Mouse (Mus musculus) heart, postnatal 10 days (tissue): ENCODE results near the gene Igf2bp2. TPM values are rescaled to one million over a fixed set of nuclear protein-coding genes. Genes with fewer than 3 reads are reported as not detected.

ENCODE experiments used
- DNase-seq, 2 experiments: peaks; one replicate each; pipeline ENCODE4 v3.0.0; 2021
- intact Hi-C: fragments of 180-260 bp; cut with DNase I; formaldehyde crosslinking; loops from one replicate; pipeline ENCODE4 v1.15.1; 2025
- total RNA-seq, 2 experiments: library from RNA; stranded (reverse); gene quantifications; 2 replicates each; pipeline ENCODE4 v1.2.3; 2021

Igf2bp2 gene
- total RNA-seq, 2 experiments from 2014 or later, result 11.6 to 20.0 TPM

DNA sequence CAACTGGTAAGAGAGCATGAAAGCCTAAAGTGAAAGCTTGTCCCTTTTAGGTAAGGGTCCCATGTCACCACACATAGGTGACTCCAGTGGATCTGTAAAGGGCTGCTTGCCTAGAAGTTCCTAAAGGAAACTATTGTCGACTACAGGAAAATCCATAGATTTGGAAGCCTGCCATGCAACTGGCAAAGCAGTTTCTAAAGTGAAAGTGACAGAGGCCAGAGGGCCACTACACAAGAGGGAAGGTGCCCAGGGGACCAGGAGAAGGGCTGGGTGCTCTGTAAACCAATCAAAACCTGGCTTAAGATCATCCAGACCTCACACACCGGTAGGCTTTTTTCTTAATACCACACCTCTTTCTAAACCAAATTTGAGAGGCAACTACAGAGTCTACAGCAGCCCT lies 12.7 kb downstream of the Igf2bp2 start:
- intact Hi-C loops, result no loop called here
- DNase-seq, result peak; percentile 17 to 30

DNA sequence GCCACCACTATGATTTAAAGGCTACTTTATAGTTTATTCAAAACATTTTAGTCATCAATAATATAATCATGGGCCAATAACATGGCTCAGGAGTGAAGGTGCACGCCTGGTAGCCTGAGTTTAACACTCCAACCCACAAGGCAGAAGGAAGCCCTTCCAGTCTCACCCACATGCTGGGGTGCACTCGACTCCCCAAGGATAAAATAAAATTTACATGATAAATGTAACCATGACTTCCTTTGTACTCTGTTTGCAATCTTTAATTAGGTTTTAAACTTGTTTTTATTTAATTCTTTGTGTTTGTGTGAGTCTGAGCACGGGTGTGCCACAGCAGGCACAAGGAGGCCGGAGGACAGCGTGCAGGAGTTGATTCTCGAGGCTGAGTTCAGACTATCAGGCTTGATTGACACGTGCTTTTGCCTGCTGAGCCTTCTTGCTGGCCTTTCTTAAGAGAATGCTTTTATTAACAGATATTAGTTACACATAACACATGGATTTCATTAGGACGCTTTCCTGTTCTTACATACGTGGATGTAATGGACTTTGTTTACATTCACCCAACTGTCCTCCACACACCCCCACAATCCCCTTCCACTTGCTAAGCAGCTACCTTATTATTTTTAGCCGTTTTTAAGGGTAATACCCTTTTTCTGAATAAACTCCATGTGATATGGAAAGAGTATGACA lies 13.3 kb downstream of the Igf2bp2 start:
- intact Hi-C loops, result no loop called here
- DNase-seq, result no peak

DNA sequence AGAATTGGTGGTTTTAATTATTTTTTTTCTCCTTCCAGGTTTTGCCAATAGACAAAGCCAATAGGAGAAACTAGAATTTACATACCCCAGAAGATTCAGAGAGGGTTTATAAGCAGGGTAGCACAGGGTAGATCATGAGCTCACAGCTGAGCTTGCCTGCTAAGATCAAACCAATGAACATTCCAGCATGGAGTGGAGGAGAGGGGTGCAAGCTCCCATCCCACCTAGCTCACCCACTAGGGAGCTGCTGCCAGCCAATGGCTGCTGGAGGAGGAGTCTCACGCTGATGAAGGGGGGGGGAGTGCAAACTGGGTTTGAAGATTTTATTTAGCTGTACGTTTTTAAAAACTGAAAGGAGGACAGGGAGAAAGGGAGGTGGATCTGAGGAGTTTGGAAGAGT lies 14.0 kb downstream of the Igf2bp2 start:
- intact Hi-C loops, result no loop called here
- no peak for DNase-seq

DNA sequence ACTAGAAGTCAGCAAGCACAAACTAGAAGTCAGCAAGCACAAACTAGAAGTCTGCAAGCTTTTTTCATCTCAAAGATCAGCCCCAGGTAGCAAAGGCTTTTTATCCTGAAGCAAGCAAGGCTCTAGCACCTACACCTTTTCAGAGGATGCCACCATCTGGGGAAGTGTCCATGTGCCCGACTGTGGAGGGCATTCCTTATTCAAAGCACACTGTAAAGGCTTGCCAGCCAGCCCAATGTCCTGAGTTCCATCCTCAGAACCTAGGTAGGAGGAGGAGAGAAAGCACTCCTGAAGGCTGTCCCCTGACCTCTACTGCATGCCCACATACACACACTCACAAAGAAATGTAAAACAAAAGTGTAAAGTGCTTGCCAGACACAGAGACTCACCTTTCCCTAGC lies 16.0 kb downstream of the Igf2bp2 start:
- no peak for DNase-seq
- intact Hi-C loops, result no loop called here

DNA sequence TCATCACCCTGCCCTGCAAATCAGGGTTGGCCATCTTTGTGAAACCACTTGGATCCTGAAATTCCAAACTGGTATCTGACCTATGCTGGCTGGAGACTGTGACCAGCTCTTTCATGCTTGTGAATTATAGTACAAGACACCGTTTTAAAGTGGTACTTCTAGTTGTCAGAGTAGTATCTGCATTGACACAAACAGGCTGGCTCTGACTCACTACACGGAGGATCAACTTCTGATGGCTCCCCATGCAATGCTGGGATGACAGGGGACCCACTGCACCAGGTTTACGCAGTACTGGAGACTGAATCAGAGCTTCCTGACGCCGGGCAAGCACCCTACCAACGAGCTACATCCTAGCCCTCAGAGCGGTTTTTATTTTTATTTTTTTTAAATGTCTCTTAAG lies 17.0 kb downstream of the Igf2bp2 start:
- intact Hi-C loops, result no loop called here
- no peak for DNase-seq

DNA sequence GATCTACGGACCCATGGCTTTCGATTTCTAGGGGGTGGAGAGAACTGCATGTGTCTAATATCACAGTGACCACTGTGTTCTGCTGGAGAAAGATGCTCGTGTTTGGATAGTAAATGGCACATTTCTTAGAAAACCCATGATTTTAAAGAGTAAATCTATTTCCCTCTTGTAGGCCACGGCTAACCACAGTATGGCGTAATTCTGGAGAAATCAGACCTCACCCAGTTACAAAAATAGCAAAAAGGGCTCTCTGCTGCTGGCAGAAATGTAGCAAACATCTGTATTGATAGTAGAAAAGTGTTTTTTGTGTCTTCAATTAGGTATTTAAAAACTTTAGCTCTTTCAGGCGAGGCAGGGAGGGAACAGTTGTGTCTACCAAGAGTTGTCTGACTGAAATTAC lies 18.6 kb downstream of the Igf2bp2 start:
- intact Hi-C loops, result no loop called here
- DNase-seq, result no peak

DNA sequence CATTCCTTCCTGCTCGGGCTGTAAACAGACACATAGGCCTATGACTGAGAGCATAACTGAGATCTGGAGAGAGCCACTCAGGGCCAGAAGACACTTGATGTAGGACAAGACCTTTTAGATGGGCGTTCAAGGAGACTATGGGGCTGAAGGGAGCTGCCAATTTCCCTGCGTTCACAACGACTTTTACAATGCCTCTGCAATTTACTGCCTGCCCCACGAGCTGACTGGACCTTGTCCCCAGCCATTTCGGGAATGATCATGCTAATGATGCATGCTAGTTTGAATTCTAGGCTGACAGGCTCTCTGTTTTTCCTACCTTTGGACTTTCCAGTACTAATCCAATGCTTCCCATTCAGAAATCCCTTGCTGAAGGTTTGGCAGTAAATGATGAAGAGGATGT lies 22.2 kb downstream of the Igf2bp2 start:
- no peak for DNase-seq
- intact Hi-C loops, result no loop called here

DNA sequence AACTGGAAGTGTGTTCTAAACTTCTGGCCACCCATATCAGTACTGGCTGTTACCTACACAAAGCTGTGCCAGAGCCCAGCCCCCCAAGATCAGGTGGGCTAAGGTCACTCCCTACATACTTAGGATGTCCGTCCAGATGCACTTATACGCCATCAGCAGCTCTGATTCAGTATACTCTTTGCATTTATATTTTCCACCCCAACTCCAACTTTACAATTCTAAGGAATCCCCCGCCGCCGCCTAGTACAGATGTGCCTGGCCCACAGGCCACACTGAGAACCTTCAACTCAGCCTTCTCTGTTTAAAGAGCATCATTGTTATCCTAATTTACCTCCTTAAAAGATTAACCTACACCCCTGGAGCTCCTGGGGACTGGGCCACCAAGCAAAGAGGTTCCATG lies 23.3 kb downstream of the Igf2bp2 start:
- intact Hi-C loops, result no loop called here

DNA sequence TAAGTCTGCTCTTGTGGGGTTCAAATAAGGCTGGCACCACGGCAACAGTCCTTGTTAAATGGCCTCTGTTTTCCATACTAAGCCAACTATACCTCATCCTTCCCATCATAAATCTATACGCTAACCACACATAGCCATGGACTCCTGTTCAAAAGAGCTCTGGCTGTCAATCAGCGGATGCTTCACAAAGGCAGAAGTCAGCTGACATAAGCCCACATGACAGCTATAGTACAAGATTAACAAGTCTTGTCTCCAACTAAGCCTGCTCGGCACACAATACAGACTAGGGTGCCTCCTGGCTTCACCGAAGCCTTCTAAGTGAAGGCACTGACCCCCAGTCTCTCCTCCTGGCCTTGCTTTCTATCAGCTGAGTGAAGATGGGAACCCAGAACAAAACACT lies 26.9 kb downstream of the Igf2bp2 start:
- intact Hi-C loops, result no loop called here
- no peak for DNase-seq

More for the DNA sequence above, 23.3 kb downstream of the Igf2bp2 start:
- DNase-seq, result no peak

DNA sequence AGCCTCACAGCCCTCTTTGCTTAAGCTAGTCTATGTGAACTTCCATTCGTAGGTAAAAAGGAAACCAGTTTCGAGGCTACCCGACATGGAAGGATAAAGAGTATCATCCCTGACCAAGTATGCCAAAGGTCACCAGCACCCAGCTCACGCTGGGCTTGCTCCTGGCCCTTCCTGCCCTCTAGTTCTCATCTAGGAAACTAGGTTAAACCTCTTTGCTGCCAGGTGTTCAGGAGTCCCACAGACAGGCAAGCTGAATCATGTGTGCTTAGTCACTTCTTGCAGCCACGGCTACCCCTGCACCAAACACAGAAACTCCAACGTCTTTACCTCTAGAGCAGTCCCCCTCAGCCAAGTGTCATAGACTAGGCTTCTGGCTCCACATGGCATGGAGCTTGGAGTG lies 31.8 kb downstream of the Igf2bp2 start:
- DNase-seq, result peak; percentile 33 to 42
- intact Hi-C loops, result no loop called here

DNA sequence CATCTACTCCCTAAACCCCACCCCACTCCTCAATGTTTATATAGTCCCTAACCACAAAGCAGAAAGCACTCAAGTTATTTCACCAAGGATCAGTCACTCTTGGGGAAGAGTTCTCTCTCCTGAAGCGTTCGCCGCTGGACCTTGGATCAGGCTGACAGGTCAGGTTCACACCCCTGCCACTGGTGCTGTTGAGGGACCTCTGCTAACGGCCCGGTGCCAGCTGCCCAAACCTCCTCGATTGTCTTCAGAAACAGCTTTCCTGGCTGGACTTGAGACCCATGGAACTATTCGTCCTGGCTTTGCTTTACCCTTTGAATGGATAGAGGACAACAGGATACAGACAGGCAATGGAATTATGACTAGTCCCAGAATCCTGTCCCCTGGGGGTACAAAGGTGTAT lies 33.6 kb downstream of the Igf2bp2 start:
- intact Hi-C loops, result no loop called here
- no peak for DNase-seq

DNA sequence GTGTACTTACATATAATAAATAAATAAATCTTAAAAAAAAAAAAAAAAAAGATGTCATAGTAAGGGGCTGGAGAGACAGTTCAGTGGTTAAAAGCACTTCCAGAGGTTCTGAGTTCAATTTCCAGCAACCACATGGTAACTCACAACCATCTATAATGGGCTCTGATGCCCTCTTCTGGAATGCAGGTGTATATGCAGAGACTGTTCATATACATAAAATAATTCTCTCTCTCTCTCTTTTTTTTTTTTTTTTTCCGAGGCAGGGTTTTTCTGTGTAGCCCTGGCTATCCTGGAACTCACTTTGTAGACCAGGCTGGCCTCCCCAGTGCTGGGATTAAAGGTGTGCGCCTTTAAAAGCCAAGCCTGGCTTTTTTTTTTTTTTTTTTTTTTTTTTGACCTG lies 34.5 kb downstream of the Igf2bp2 start:
- intact Hi-C loops, result no loop called here

DNA sequence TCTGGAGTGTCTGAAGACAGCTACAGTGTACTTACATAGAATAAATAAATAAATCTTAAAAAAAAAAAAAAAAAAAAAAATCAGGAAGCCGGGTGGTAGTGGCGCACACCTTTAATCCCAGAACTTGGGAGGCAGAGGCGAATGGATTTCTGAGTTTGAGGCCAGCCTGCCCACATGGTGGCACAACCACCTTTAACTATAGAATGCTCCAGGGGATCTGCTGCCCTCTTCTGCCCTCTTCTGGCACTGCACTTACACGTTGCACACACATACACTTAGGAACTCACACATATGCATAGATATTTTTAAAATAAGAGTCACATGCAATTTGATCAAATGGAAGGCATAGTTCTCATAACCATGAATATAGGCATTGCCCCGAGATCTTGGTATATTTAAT lies 35.3 kb downstream of the Igf2bp2 start:
- intact Hi-C loops, result no loop called here

More for the DNA sequence above, 34.5 kb downstream of the Igf2bp2 start:
- DNase-seq, result no peak

DNA sequence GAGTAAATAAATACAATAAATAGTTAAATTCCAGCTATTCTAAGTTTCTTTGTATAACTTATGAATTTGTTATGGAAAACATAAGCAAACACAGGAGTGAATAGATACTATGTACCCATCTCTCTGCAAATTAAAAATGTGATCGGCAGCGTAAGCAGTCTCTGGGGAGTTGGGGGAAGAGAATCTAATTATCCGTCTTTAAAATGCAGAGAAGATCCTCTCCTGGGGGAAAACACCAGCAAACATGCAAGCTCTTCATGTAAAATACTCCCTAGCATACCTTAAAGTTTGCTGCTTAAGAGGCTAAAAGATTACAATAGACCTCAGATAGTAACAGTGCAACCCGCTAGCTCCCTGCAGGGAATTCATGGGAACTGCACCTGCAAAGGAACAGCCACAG lies 36.2 kb downstream of the Igf2bp2 start:
- DNase-seq, result no peak
- intact Hi-C loops, result no loop called here

More for the DNA sequence above, 35.3 kb downstream of the Igf2bp2 start:
- no peak for DNase-seq

DNA sequence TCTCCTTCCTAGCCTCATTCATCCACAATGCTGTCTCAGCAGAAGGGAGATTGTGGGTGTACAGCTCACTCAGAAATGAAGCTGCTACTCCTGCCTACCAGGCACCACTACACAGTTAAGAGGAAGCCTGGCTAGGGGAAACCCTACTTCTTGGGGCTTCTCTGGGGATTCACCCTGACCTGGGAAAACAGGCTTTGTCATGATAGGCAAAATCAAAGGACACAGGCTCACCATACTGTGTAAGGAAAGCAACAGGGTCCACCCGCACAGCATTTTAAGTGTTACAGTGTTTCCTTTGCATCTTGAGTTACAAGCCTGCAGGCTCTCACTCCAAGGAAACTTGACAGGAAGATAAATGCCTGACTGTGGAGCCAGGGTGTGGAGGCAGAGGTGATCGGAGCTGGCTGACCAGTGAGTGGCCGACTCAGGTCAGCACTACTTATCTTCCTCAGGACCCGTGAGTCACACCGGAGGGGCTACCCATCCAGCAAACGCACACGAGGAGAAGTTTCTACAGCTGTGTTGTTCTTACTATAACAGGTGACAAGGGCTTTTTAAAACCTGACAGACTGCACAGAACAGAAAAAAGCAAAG lies 38.7 kb downstream of the Igf2bp2 start:
- DNase-seq, result no peak
- intact Hi-C loops, result loop anchor here (5.0 kb wide), 1 partner anchor 287 kb away; no protein-coding TSS in a partner anchor

DNA sequence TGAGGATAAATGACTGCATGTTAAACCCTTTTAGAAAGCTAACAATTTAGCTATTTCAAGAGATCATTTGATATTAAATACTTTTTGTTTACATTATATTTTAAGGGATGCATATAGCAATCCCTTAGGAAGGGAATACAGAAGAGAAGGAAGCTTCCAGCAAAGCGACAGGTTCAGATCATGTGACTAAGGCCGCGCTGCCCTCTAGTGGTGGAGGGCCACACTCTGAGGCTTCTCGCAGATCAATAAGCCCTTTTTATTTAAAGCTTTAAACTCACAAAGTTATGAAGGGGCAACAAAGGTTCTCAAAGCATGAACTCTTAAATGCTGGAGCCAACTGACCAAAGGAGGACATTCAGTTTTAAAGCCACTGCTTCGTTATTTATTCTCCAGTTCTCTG lies 39.4 kb downstream of the Igf2bp2 start:
- intact Hi-C loops, result loop anchor here (5.0 kb wide), 1 partner anchor 286 kb away; no protein-coding TSS in a partner anchor
- peak; percentile 55 to 75 for DNase-seq

DNA sequence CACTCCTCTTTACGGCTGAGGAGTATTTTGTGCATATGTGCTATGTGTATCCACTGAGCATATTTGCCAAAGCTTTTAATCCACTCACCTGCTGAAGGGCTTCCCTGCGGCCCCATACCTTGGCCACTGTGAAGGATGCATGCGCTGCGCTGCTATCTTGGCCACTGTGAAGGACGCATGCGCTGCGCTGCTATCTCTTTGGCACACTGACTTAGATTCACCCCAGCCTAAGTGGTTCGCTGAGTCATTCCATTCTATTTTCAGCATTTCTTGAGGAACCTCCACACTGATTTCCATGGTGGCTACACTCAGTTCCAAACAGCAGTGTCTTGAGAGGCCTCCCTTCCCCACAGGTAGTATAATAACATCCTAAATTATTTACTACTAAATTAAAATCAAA lies 42.0 kb downstream of the Igf2bp2 start:
- intact Hi-C loops, result loop anchor here (5.0 kb wide), 1 partner anchor 284 kb away; no protein-coding TSS in a partner anchor
- peak; percentile 50 to 64 for DNase-seq

DNA sequence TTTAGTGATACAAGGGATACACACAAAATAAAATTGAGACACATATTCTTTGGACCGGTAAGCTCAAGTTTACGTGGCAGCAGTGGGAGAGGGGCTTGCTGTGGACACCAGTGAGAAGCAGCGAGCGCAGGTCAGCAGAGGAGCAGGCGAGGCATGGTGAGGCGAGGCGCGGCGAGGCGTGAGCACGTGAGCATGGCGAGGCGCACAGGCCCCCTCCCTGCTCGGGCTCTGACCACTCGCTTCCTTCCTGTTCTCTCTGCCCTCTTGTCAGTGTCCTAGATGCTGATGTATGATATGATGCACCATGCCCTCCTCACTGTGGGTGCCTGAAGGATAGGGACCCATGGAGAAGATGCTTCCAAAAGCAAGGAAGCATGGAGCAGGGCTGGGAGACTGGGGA lies 43.6 kb downstream of the Igf2bp2 start:
- no peak for DNase-seq
- intact Hi-C loops, result no loop called here

DNA sequence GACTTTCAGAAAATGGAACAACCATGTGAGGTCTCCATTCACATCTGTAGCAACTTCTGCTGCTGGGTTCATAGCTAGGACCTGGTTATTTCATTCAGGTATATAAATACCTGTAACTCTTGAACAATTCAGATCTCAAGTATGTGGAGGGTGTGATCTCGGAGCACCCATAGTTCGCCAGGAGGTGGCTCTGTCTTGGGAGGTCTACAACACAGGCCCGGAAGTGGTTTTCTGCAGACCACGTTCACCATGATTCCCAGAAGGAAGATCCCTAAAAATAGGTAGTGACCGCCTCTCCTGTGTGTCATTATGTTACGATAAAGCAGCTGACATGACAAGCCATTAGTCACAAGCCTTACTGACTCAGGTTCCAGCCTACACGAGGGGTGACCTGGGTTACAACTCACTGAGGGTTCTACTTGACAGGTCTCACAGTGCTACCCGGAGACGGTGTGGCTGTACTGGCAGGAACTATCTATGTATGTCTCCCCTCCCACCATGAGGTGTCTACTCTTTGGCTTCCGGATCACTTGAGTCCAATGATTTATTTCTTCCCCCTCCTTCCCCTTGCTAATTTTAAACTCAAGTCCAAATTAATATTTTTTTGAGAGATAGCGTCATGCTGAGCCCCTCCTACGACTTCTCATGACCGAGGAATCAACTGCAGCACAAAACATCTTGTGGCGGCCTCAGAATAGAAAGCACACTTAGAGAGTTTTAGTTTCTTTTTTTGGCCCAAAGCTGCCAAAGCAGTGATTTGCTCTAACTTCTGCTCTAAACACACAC lies 44.2 kb downstream of the Igf2bp2 start:
- peak; percentile 35 to 36 for DNase-seq
- intact Hi-C loops, result no loop called here

DNA sequence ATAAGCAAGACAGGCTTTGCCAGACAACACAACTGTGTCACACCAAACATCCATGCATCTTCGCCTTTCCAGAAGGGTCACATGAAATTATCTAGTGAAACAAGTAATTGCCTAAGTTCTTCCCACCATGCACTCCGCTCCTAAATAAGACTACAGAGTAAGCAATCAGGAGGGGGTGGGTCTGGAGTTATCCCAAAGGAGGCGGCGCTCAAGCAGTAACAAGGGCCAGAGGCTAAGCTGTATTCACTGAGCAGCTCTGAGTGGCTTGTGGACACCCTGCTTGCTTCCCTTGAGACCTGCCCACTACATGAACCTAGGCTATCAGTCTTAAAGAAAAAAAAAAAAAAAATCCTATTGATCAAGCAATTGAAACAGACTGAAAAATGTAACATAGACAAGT lies 44.9 kb downstream of the Igf2bp2 start:
- intact Hi-C loops, result no loop called here
- peak; percentile 34 to 46 for DNase-seq

DNA sequence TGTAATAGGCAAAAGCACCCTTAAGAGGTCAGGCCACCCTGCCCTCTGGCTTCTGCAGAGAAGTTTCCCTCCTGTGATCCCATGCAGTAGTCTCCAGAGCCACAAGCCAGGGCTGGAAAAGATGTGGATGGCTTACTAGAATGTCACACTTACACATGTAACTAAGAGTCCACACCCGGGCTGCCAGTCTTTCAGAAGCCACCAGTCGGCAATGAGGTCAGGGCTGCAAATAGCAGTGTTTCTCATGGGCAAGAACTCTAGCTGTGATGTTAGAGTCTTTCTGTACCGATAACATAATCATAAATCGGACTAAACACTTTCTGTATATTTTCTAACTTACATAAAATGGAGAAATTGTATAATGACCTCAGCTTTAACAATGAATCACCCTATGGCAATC lies 46.4 kb downstream of the Igf2bp2 start:
- intact Hi-C loops, result no loop called here
- DNase-seq, result peak; percentile 54 to 68

DNA sequence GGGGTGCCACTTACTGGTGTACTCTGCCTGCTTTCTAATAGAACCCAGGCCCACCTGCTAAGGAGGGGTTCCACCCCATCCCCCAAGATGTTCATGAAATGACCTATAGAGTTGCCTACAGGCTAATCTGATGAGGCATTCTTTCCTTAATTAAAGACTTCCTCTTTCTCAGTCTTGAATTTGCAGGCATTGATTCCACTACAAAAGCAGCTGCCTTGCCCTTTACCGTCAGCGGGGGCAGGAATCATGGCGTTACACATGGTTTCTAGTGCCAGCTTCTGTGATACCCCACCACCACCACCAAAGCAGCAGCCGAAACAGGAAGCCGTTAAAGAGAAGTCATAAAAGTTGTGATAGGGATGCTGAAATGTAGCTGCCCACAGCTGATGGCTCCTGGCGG lies 47.0 kb downstream of the Igf2bp2 start:
- DNase-seq, result no peak
- intact Hi-C loops, result no loop called here
